Mouse (Mus musculus) kidney, embryonic 15.5 days (tissue): ENCODE data around the gene Chdh. TPM values are rescaled to one million over a fixed set of nuclear protein-coding genes. Genes with fewer than 3 reads are reported as not detected.
A peak's percentile ranks its signal among the peaks of the same experiment; 100 is the strongest.

Source experiments
- ATAC-seq: fragments of 200-750 bp; cut with Nextera tagmentation; replicated peaks from 2 replicates; pipeline ENCODE4 v1.8.0; 2017; ENCODE audit warnings: moderate TSS enrichment; ENCODE audit not compliant: low FRiP score
- H3K27ac ChIP-seq: fragments of 300-500 bp; sonication (generic); 2 replicates; pipeline ENCODE4 v1.5.1; 2015; ENCODE audit warnings: mild to moderate bottlenecking, inconsistent platforms
- H3K27me3 ChIP-seq: fragments of 300-500 bp; sonication (generic); 2 replicates; pipeline ENCODE4 v1.6.1; 2015; ENCODE audit warnings: inconsistent platforms
- H3K36me3 ChIP-seq: fragments of 300-500 bp; sonication (generic); 2 replicates; pipeline ENCODE4 v1.6.1; 2015; ENCODE audit warnings: inconsistent platforms
- H3K4me1 ChIP-seq: fragments of 300-500 bp; sonication (generic); 2 replicates; pipeline ENCODE4 v1.6.1; 2015; ENCODE audit warnings: inconsistent platforms
- H3K4me2 ChIP-seq: fragments of 300-500 bp; sonication (generic); 2 replicates; pipeline ENCODE4 v1.6.1; 2015; ENCODE audit warnings: moderate library complexity, mild to moderate bottlenecking, inconsistent platforms
- H3K4me3 ChIP-seq: fragments of 300-500 bp; sonication (generic); replicated peaks from 2 replicates; pipeline ENCODE4 v1.5.1; 2015; ENCODE audit warnings: mild to moderate bottlenecking, inconsistent platforms
- H3K9ac ChIP-seq: fragments of 300-500 bp; sonication (generic); 2 replicates; pipeline ENCODE4 v1.6.1; 2015; ENCODE audit warnings: mild to moderate bottlenecking, inconsistent platforms
- H3K9me3 ChIP-seq: fragments of 300-500 bp; sonication (generic); replicated peaks from 2 replicates; pipeline ENCODE4 v1.6.1; 2016; ENCODE audit warnings: inconsistent platforms
- WGBS: fragments of 180-500 bp; shearing (Covaris S2); methylation state at CpG from one replicate; pipeline ENCODE4 v1.1.7; 2015; ENCODE audit warnings: mixed read lengths; 5-methylcytosine and 5-hydroxymethylcytosine counted together
- microRNA-seq: library from miRNA; unstranded; fragments of <30 nt; microRNA quantifications from one replicate; pipeline ENCODE4, GENCODE M21; 2016
- polyA plus RNA-seq: library from polyadenylated mRNA; unstranded; fragments of >200 nt; fragmentation: Nextera tagmentation; extraction: Ambion mirVana; gene quantifications from 2 replicates; pipeline ENCODE4 v1.2.1, GENCODE M21; 2015

Chdh gene
- polyA plus RNA-seq, 1 experiment from 2014 or later: 1.4 TPM

DNA sequence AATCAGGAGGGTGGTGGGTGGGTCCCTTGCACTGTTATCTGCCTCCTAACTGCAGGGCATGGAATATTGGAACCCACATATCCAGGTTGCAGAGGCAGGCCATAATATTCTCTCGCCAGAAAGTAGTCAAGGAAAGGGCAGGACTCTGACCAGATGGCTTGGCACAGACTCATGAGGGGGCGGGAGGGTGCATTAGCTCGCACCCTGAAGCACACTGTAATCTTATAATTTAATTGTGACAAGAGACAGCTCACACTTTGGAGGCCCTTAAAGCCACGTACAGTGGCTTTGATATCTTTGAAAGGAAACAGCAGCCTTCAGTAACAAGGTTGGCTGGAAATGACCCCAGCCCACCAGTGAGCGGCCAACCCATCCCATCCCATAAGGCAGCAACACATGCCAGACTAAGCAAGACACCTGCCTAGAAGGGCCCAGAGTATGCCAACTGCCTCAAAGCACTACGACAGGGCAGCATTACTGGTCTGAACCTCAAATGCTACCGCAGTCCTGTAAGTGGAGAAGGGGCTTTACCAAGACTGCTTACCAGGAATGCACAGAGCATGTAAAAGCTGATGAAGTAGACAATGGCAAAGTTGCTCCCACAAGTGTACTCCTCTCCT lies 66.6 kb downstream of the Chdh start:
- H3K9me3 ChIP-seq: no peaks in the 10 kb centered on the region
- H3K4me2 ChIP-seq: no peak overlapping the region
- no peak for ATAC-seq
- H3K36me3 ChIP-seq: 0 out of 2 replicates have a peak, but pooled peaks cover 4% of the 10 kb centered on the region
- H3K4me1 ChIP-seq: peaks cover 6% of the 10 kb centered on the region; the same call in 1 of the 2 replicates
- H3K9ac ChIP-seq: no peak overlapping the region
- H3K27me3 ChIP-seq: no peaks in the 10 kb centered on the region
- H3K27ac ChIP-seq: no peak overlapping the region
- 59% methylated on average over 7 of the region's 7 CpGs for whole genome bisulfite sequencing
- H3K4me3 ChIP-seq: no peak overlapping the region

DNA sequence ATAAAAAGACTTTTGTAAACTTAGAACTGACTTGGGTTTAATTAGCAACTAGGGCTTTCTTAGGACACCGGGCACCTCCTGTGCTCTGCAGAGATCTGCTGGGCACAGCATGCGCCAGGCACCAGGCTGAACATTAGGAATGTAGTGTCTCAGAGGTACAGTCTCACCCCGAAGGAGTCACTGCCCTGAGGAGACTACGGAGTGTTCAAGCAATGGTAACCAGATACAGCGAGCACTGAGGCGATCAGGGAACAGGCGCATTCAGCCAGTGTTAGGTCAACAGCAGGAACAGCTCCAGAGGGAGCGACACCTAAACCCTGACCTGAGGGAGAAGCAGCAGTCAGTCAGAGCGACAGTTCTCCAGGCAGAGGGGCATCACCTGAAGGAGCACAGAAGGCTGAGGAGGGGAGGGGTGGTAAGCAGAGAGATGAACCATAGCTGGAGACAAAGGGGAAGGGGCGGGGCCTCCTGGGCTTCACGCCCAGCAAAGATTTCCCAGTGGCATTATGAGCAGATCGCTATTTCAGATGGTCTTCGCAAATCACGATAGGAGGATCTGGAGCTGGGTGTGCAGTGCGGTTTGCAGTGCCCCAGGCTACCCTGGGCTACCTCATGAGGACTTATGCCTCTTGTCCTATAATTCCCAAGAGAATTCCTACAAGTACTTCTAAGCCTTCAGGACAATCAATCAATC lies 69.4 kb downstream of the Chdh start:
- 55% methylated on average over 15 of the region's 15 CpGs for WGBS
- Histone ChIP-seq H3K4me1 (peaks cover 6% of the 10 kb centered on the region; the same call in 1 of the 2 replicates), H3K4me3 (no peak overlapping the region; the same call in 1 of the 2 replicates), H3K4me2 (peak overlapping the region; percentile 36), H3K27me3 (no peaks in the 10 kb centered on the region), H3K9ac (no peak overlapping the region), H3K27ac (no peak overlapping the region), H3K9me3 (no peaks in the 10 kb centered on the region), H3K36me3 (0 out of 2 replicates have a peak, but pooled peaks cover 4% of the 10 kb centered on the region)
- peak; percentile 91 for ATAC-seq

DNA sequence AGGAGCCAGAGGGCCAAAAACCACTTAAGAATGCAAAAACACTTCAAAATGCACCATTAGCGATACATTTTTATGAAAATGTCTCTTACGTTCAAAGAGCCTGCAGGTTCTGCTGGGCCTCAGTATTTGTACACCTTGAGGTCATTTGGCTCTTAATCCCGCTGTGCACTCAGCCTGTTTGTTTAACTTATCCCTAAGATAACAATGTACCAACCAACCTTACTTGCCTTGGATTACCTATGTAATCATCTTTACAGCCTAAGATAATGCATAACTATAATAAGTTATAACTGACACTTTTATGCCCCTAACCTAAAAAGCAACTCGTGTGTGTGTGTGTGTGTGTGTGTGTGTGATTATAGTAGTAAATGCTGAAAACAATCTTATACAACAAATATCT lies 70.9 kb downstream of the Chdh start:
- no peak overlapping the region for H3K4me2 ChIP-seq
- no peaks in the 10 kb centered on the region for H3K27me3 ChIP-seq
- ATAC-seq: no peak
- peaks cover 6% of the 10 kb centered on the region; the same call in 1 of the 2 replicates for H3K4me1 ChIP-seq
- no peak overlapping the region for H3K9ac ChIP-seq
- H3K9me3 ChIP-seq: no peaks in the 10 kb centered on the region
- H3K4me3 ChIP-seq: no peak overlapping the region
- 60% methylated on average over 4 of the region's 4 CpGs for WGBS
- no peaks in the 10 kb centered on the region for H3K36me3 ChIP-seq
- H3K27ac ChIP-seq: no peak overlapping the region

Small RNA genes within 50 kb of the gene (microRNA-seq; reads per million reads assigned to microRNA genes)
- not detected for gene Mir6947

Other genes with a start within 250 kb of the Chdh start
- 263 and 288 TPM in 2 replicates for gene Selenok, start 40.7 kb upstream of the Chdh start, polyA plus RNA-seq
- gene Actr8, start 30.7 kb upstream of the Chdh start, polyA plus RNA-seq: 70.0 and 71.2 TPM in 2 replicates
- gene Il17rb, start 127 bp upstream of the Chdh start, polyA plus RNA-seq: 1.2 and 1.3 TPM in 2 replicates